Mouse (Mus musculus): ENCODE data around the gene Itpr2.

- TF ChIP-seq CTCF (IDR thresholded peaks at IDR 0.05; ENCODE audit: extremely low read depth, insufficient read length, insufficient replicate concordance, low read depth, low read length) (no peak), POLR2A (IDR thresholded peaks at IDR 0.05; ENCODE audit: low read depth, low read length) (no peak)
Measured at GRCm38 (mm10) chr6:146544622-146545021, 42.6 kb upstream of the Itpr2 start.
